Mouse (Mus musculus): ENCODE data around the gene Tssk1.
A peak's percentile ranks its signal among the peaks of the same experiment; 100 is the strongest.

DNA sequence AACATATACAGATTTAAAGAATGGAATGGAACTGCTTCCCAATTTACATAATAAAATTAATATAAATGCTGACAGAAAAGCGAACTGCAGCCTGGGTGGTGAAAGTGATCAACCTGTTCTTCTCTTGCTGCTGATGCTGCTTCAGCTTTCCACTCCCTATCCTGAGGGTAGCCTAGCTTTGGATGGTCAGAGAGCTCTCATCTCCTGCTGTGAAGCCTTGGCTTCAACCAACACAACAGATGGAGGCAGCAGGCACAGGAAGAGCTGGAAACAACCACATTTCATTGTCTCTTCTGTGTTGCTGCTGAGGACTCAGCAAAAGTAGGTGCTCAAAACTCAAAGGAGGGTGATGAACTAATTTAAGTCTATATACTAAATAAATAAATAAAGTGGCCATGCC is 42.2 kb upstream of the Tssk1 start:
- TF ChIP-seq POLR2A (IDR thresholded peaks at IDR 0.05; ENCODE audit: borderline replicate concordance, insufficient read depth, low read length) (peak; percentile 34; the same call in 1 of the 2 replicates), CTCF (IDR thresholded peaks at IDR 0.05; ENCODE audit: borderline replicate concordance, insufficient read depth, low read depth, low read length) (no peak)

All from cerebellum, adult 2 months (tissue).